Mouse (Mus musculus) neutrophil, adult 5-6 weeks (primary cell): ENCODE data around the gene Por. TPM values are rescaled to one million over a fixed set of nuclear protein-coding genes. Genes with fewer than 3 reads are reported as not detected.
A peak's percentile ranks its signal among the peaks of the same experiment; 100 is the strongest.

Experiments
- ATAC-seq: fragments of 151-379, 151-347 bp; 2 replicates; pipeline ENCODE4 v1.8.0; 2017; ENCODE audit warnings: mild to moderate bottlenecking, moderate TSS enrichment; ENCODE audit not compliant: insufficient number of reproducible peaks, poor library complexity, low FRiP score, severe bottlenecking; ENCODE audit errors: extremely low read depth
- total RNA-seq: library from RNA; stranded (forward); fragments of 200-1000 nt; gene quantifications from 2 replicates; pipeline ENCODE4 v1.2.3, GENCODE M21; 2017

Gene Por
- total RNA-seq, 1 experiment from 2014 or later: 124 TPM

DNA sequence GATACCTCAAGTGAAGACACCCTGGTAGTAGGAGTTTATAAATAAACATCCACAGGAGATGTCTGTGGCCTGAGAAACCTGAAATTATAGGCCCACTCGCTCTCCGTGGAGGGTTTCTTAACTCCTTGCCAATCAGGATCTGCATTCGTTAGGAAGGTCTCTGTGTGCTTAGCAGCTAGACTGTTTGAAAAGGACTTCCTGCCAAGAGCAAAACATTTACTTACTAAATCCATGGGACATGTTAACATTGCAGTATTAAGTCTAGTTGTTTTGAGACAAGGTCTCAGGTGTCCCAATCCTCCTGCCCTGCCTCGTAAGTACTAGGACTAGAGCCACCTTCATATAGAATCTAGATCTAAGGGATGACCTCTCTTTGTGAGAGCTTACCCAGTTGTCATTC, 21.4 kb downstream of the Por start:
- ATAC-seq: no peak

GRCm38 (mm10) chr5:135693281-135693853, 23.5 kb downstream of the Por start:
- no peak for ATAC-seq

GRCm38 (mm10) chr5:135695277-135695721, 25.5 kb downstream of the Por start:
- no peak for ATAC-seq

- no peak for ATAC-seq
These were observed 27.9 kb downstream of the Por start for GRCm38 (mm10) chr5:135697711-135698111.

DNA sequence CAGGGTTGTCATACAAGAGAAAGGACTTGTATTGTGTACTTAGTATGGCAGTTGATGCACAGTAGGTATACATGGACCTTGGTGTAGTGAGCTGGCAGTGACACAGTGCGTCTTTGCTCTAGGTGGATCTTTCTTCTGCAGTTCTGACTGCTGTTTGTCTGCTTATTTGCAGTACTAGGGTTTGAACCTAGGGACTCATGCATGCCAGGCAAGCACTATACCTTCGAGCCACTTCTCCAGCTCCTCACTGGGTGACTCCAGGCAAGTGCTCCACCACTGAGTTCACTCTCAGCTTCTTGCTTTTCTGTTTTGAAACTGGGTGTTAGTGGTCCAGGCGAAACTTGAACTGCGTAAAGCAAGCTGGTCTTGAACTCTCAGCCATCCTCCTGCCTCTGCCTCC, 31.8 kb downstream of the Por start:
- no peak for ATAC-seq

- ATAC-seq: no peak
These were observed 32.4 kb downstream of the Por start for GRCm38 (mm10) chr5:135702190-135702589.

DNA sequence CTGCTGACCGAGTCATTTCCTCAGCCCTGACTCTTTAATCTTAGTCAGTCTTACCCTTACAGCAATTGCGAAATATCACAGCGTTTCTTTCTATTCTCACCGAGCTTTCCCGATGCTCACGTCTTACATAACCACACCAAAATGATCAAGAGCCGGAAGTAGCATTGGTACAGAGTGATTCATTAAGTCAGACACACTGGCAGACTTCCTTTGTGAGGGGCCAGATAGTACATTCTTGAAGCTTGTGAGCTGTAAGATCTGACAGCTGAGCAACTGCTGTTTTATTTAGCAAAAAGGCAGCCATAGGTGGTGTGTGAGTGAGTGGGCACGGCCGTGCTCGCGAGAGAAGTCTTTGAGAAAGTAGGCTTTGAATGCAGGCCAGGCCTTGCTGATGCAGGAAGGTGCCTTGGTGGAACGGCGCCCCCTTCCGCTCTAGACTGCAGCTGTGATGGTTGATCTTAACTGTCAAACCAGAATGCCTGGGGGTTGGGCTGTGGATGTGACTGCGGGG, 32.9 kb downstream of the Por start:
- ATAC-seq: peak; percentile 67

DNA sequence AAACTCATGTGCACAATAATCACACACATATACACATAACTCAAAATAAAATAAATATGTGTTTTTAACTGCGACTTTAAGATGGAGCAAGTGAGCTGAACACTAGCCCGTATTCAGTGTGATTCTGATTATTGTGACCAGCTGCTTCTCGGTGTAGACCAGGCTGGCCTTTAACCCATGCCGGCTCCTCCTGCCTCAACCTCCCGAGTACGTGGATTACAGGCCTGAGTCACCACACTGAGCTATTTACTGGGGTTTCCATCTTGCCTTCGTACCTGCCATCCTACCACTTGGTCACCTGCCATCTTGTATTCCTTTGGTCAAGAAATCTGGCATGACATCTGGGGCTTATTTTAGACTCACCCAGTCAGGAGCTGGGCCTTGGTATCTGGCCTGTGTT, 33.6 kb downstream of the Por start:
- ATAC-seq: no peak

- ATAC-seq: no peak
These were observed 35.5 kb downstream of the Por start for GRCm38 (mm10) chr5:135705383-135705782.

DNA sequence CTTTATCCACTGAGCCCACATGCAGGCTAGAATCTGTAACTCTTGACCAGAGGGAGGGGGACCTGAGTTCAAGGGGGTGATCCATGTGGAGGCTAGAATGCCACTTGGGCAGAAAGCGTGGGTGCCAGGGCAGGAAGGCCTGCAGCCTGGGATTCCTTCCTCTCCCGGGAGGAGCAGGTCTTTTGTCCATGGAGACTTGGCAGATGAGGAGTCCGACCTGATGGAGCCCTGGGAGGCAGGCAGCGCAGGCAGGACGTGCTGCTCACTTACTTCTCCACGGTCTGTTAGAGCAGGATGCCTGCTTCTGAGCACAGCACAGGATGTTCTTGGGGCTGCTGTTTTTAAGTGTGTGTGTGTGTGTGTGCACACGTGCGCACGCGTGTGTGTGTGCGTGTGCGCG, 37.2 kb downstream of the Por start:
- ATAC-seq: no peak

GRCm38 (mm10) chr5:135707855-135708254, 38.0 kb downstream of the Por start:
- ATAC-seq: peak; percentile 65

GRCm38 (mm10) chr5:135709716-135710115, 39.9 kb downstream of the Por start:
- ATAC-seq: no peak

GRCm38 (mm10) chr5:135710599-135711214, 40.9 kb downstream of the Por start:
- peak; percentile 62 for ATAC-seq

GRCm38 (mm10) chr5:135711582-135712355, 41.9 kb downstream of the Por start:
- no peak for ATAC-seq

DNA sequence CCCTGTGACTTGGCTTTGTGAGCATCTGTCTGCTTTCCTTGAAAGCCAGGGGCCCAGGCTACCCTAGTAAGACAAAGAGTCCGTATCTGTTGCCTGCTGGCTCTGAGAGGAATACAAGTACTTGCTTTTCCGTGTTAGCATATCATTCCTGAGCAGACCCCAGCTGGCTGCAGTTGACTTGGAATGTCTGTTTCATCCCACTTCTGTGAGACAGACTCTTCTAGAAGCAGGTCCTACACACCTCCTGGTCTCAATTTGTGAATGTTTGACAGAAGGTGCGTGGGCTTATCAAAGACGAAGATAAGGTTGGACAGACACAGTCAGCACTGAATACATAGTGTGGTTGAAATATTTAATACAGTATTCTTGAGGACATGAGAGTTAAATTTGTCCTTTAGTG, 43.0 kb downstream of the Por start:
- no peak for ATAC-seq

DNA sequence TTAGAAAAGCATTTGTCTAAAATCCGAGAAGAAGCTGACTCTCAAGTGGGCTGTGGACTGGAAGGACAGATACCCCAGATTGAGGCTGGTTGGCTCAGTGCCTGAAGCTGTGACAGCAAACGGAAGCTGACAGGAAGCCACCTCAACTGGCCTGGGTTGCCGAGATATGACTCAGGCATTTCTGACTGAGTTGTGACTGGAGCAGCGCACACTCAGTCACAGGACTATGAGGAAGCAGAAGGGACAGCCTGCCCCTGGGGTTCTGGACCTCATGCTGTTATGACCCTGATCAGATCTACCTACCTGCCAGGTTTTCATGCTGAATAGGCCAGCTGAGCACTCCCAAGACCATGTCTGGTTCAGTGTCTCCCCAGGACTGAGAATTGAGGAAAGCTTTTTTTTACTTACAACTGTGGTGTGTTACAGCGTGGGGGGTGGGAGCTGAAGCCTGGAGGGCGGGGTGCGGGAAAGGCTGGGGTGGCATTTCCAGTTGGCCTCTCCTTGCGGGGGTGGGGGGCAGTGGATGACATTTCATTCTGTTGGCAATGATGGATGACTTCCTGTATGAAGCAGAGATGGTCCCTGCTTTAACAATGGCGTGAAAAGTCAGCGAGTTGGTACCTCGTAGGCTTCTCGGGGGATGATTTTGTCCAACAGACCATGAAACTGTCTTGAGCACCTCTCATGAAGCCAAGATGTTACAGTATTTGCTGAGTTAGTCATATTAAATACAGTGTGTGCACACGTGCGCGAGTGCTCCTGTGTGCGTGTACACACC, 43.8 kb downstream of the Por start:
- ATAC-seq: peak; percentile 92

DNA sequence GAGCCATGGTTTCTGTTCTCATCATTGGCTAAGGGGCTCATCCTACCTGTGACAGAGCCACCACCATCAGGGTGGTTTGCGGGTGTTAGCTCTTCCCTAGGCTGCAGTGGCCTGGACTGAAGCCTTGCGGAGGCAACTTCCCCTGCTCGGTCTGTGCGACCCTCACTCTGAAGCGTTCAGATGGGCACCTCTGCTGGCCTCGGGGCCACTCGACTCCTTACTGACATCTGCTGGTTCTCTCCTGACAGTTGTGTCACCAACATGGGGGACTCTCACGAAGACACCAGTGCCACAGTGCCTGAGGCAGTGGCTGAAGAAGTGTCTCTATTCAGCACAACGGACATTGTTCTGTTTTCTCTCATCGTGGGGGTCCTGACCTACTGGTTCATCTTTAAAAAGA, 45.8 kb downstream of the Por start:
- no peak for ATAC-seq

GRCm38 (mm10) chr5:135719586-135720120, 49.8 kb downstream of the Por start:
- no peak for ATAC-seq

DNA sequence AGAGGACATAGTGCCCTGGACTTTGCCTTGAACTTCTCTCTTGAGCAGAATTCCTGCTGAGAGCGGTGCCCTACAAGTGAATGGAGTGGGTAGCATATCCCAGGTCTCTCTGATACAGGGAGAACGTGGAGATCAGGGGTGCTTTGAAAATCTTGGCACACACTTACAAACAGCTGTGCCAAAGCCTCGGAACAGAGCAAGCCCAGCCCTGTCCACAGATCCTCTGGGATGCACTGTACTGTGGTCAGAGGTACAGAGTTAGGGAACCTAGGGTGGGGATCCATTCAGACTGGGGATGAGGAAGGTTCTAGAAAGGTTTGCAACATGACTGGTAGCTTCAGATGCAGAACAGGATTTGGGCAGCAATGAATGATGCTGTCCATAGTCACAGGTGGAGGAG, 50.3 kb downstream of the Por start:
- ATAC-seq: no peak
